Mouse (Mus musculus) heart, postnatal 0 days (tissue): ENCODE measurements around the gene Tmc8. TPM values are rescaled to one million over a fixed set of nuclear protein-coding genes. Genes with fewer than 3 reads are reported as not detected.

Experiments used
- ATAC-seq: fragments of 200-750 bp; cut with Nextera tagmentation; 2 replicates; pipeline ENCODE4 v1.8.0; 2017; ENCODE audit warnings: low read depth, moderate number of reproducible peaks, moderate library complexity; ENCODE audit not compliant: insufficient read depth
- DNase-seq: peaks from one replicate; pipeline ENCODE4 v3.0.0-alpha.2; 2016; ENCODE audit warnings: low spot score
- H3K27ac ChIP-seq: fragments of 300-500 bp; sonication (generic); 2 replicates; pipeline ENCODE4 v1.5.1; 2014; ENCODE audit warnings: low read depth, mild to moderate bottlenecking
- H3K27me3 ChIP-seq: fragments of 300-500 bp; sonication (generic); 2 replicates; pipeline ENCODE4 v1.6.1; 2014; ENCODE audit warnings: low read length, mixed read lengths; ENCODE audit not compliant: control insufficient read depth, insufficient read depth
- H3K36me3 ChIP-seq: fragments of 300-500 bp; sonication (generic); replicated peaks from 2 replicates; pipeline ENCODE4 v1.6.1; 2014; ENCODE audit warnings: low read length, mixed read lengths; ENCODE audit not compliant: control insufficient read depth, insufficient read depth
- H3K4me1 ChIP-seq: fragments of 300-500 bp; sonication (generic); 2 replicates; pipeline ENCODE4 v1.6.1; 2014; ENCODE audit warnings: antibody characterized with exemption; ENCODE audit not compliant: control insufficient read depth, insufficient read depth
- H3K4me2 ChIP-seq: fragments of 300-500 bp; sonication (generic); 2 replicates; pipeline ENCODE4 v1.6.1; 2014; ENCODE audit warnings: low read depth, mild to moderate bottlenecking, low read length, moderate library complexity
- H3K4me3 ChIP-seq: fragments of 300-500 bp; sonication (generic); 2 replicates; pipeline ENCODE4 v1.5.1; 2014; ENCODE audit warnings: low read depth, low read length
- H3K9ac ChIP-seq: fragments of 300-500 bp; sonication (generic); replicated peaks from 2 replicates; pipeline ENCODE4 v1.6.1; 2014; ENCODE audit warnings: low read depth, low read length, mixed read lengths
- H3K9me3 ChIP-seq: fragments of 300-500 bp; sonication (generic); replicated peaks from 2 replicates; pipeline ENCODE4 v1.6.1; 2016; ENCODE audit warnings: low read length; ENCODE audit not compliant: control insufficient read depth
- CTCF ChIP-seq: IDR thresholded peaks from 2 replicates; pipeline ENCODE4 v1.5.1; 2016; ENCODE audit warnings: antibody characterized with exemption, control low read depth, low read depth
- EP300 ChIP-seq: IDR thresholded peaks from 2 replicates; pipeline ENCODE4 v1.6.1; 2016; ENCODE audit warnings: antibody characterized with exemption, low read depth
- WGBS: fragments of 180-500 bp; shearing (Covaris S2); extraction: QIAGEN DNeasy Blood & Tissue Kit; methylation state at CpG from one replicate; pipeline ENCODE4 v1.1.7; 2014; 5-methylcytosine and 5-hydroxymethylcytosine counted together
- polyA plus RNA-seq: library from polyadenylated mRNA; unstranded; fragments of >200 nt; fragmentation: Nextera tagmentation; extraction: Ambion mirVana; gene quantifications from 2 replicates; pipeline ENCODE4 v1.2.1, GENCODE M21; 2015
- total RNA-seq: library from RNA; depleted of rRNA; stranded (reverse); fragments of >200 nt; gene quantifications from 2 replicates; pipeline ENCODE4 v1.2.3, GENCODE M21; 2014; ENCODE audit warnings: low replicate concordance

Tmc8 gene
- total and polyA plus RNA-seq, 2 experiments from 2014 or later = 2.3 to 8.7 TPM

GRCm38 (mm10) chr11:117742715-117743114 is 39.2 kb upstream of the Tmc8 start:
- ATAC-seq (no peak), DNase-seq (no peak)
- 77% methylated on average over 8 of the region's 8 CpGs for WGBS
- Histone ChIP-seq H3K27ac (no peak overlapping the region), H3K4me3 (no peak overlapping the region), H3K9ac (no peak overlapping the region), H3K4me2 (no peak overlapping the region), H3K36me3 (peaks cover 100% of the 10 kb centered on the region), H3K4me1 (no peaks in the 10 kb centered on the region), H3K27me3 (no peaks in the 10 kb centered on the region), H3K9me3 (no peaks in the 10 kb centered on the region)
- TF ChIP-seq CTCF (no peak), EP300 (no peak)

GRCm38 (mm10) chr11:117743454-117744030 is 38.3 kb upstream of the Tmc8 start:
- no peak for DNase-seq
- WGBS = 60% methylated on average over 4 of the region's 4 CpGs
- peaks cover 100% of the 10 kb centered on the region for H3K36me3 ChIP-seq

GRCm38 (mm10) chr11:117748628-117749027 is 33.2 kb upstream of the Tmc8 start:
- Histone ChIP-seq H3K27ac (no peak overlapping the region), H3K9ac (no peak overlapping the region), H3K36me3 (peaks cover 98% of the 10 kb centered on the region), H3K4me2 (no peak overlapping the region), H3K27me3 (no peaks in the 10 kb centered on the region), H3K4me1 (no peaks in the 10 kb centered on the region), H3K9me3 (no peaks in the 10 kb centered on the region), H3K4me3 (no peak overlapping the region)
- TF ChIP-seq EP300 (no peak), CTCF (no peak)
- WGBS = 71% methylated on average over 4 of the region's 4 CpGs
- DNase-seq = no peak
- ATAC-seq = no peak

More at GRCm38 (mm10) chr11:117743454-117744030, 38.3 kb upstream of the Tmc8 start:
- ATAC-seq = no peak
- Histone ChIP-seq H3K4me2 (no peak overlapping the region), H3K27ac (no peak overlapping the region), H3K27me3 (no peaks in the 10 kb centered on the region), H3K4me1 (no peaks in the 10 kb centered on the region), H3K9me3 (no peaks in the 10 kb centered on the region), H3K4me3 (no peak overlapping the region), H3K9ac (no peak overlapping the region)
- TF ChIP-seq CTCF (no peak), EP300 (no peak)

GRCm38 (mm10) chr11:117749414-117749813 is 32.5 kb upstream of the Tmc8 start:
- no peaks in the 10 kb centered on the region for H3K27me3 ChIP-seq
- H3K36me3 ChIP-seq = peaks cover 98% of the 10 kb centered on the region
- H3K4me1 ChIP-seq = no peaks in the 10 kb centered on the region
- H3K4me3 ChIP-seq = no peak overlapping the region
- no peak overlapping the region for H3K4me2 ChIP-seq
- ATAC-seq (no peak), DNase-seq (no peak)
- no peak overlapping the region for H3K9ac ChIP-seq
- no peaks in the 10 kb centered on the region for H3K9me3 ChIP-seq
- H3K27ac ChIP-seq = no peak overlapping the region
- WGBS = 90% methylated on average over 10 of the region's 10 CpGs
- TF ChIP-seq CTCF = no peak
- TF ChIP-seq EP300 = no peak

GRCm38 (mm10) chr11:117751544-117751943 is 30.3 kb upstream of the Tmc8 start:
- ATAC-seq = no peak
- Histone ChIP-seq H3K4me3 (no peak overlapping the region), H3K27ac (no peak overlapping the region), H3K9ac (no peak overlapping the region), H3K36me3 (peaks cover 98% of the 10 kb centered on the region), H3K4me2 (no peak overlapping the region), H3K27me3 (no peaks in the 10 kb centered on the region), H3K9me3 (no peaks in the 10 kb centered on the region), H3K4me1 (no peaks in the 10 kb centered on the region)
- TF ChIP-seq EP300 (no peak), CTCF (no peak)
- WGBS = 88% methylated on average over 6 of the region's 6 CpGs
- no peak for DNase-seq

GRCm38 (mm10) chr11:117755891-117756290 is 26.0 kb upstream of the Tmc8 start:
- DNase-seq (no peak), ATAC-seq (no peak)
- H3K4me2 ChIP-seq = no peak overlapping the region
- TF ChIP-seq CTCF = no peak
- no peak for TF ChIP-seq EP300
- no peak overlapping the region for H3K27ac ChIP-seq
- H3K9ac ChIP-seq = no peak overlapping the region
- H3K9me3 ChIP-seq = no peaks in the 10 kb centered on the region
- H3K36me3 ChIP-seq = peaks cover 94% of the 10 kb centered on the region
- WGBS = 94% methylated on average over 7 of the region's 7 CpGs
- no peak overlapping the region for H3K4me3 ChIP-seq
- H3K27me3 ChIP-seq = no peaks in the 10 kb centered on the region
- H3K4me1 ChIP-seq = no peaks in the 10 kb centered on the region
